Mouse (Mus musculus): Measurements from ENCODE around the gene Alkbh3.

Gene Alkbh3

GRCm38 (mm10) chr2:93953726-93954125 lies 56.9 kb downstream of the Alkbh3 start:
- no peak for DNase-seq

GRCm38 (mm10) chr2:93946976-93947375 lies 63.6 kb downstream of the Alkbh3 start:
- no peak for DNase-seq

- no peak for DNase-seq
These were observed 65.8 kb downstream of the Alkbh3 start for GRCm38 (mm10) chr2:93944855-93945254.

GRCm38 (mm10) chr2:93944099-93944498 lies 66.5 kb downstream of the Alkbh3 start:
- DNase-seq: peak; percentile 14

- DNase-seq: no peak
These were observed 68.9 kb downstream of the Alkbh3 start for GRCm38 (mm10) chr2:93941670-93942069.

GRCm38 (mm10) chr2:93938534-93938933 lies 72.1 kb downstream of the Alkbh3 start:
- DNase-seq: no peak
